Mouse (Mus musculus): Measurements from ENCODE around the gene Abcb4.
"Not testable (repeated sequence)": the region's sequence is repeated elsewhere in the genome, so short reads cannot be mapped to it uniquely, and the experiment has no call there.

Gene Abcb4

DNA sequence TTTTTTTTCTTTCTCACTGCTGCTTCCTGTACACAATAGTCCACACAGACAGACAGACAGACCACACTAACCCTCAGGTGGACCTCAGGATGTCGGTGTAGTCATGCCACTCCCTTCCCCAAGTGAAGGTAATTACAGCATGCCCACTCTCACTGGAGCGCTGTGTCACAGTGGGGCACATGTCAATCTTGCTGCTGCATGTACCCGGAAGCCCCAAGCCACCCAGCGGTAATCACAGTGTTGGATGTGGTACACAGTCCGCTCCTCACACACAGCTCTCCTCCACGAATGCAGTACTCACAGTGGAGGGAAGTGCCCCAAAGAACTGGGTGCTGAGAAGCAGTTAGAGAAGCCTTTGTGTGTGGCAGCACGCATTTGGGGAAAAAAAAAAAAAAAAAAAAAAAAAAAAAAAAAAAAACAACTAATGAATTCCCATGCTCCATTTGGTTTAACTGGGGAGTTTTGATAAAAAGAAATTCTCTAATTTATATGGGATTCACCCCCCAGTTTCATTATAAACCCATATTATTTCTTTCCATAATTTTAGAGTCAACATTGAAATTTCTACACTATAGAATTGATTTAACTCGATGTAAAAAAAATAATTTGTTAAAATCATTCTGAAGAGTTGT is 18.2 kb downstream of the Abcb4 start:
- DNase-seq = no peak

DNA sequence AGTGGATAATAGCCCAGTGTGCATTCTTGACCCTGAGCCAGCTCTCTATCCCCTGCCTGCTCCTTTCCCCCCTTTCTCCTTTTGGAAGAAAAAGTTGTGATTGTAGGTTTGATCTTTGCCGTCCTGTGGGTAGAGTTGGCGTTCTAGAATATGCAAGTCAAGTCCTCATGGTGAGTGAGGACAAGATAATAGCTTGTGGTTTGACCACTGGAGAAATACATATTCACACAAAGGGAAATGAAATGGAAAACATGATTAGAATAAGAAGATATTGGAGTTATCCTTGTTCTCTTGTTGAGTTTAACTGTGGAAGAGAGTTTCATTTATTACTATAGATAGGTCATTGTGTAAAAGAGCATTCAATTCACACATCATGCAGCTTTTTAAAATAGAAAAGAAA is 22.9 kb downstream of the Abcb4 start:
- DNase-seq = no peak

DNA sequence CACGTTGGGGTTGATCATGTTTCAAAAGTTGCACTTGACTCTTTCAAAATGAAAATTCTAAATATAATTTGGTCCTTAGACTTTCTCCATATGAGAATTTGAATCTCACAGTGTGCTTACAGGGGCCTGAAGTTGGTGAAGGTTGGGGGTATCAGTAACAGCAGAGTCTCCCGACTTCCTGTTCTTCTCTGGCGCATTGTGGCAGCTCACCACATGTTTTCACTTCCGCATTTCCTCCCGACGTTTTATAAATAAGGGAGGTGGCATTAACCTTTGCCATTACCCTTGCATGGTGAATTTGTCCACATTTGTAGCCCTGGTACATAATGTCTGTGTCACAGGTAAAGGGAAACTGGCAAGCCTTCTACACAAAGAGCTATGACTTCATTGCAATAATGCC is 23.6 kb downstream of the Abcb4 start:
- DNase-seq = no peak

DNA sequence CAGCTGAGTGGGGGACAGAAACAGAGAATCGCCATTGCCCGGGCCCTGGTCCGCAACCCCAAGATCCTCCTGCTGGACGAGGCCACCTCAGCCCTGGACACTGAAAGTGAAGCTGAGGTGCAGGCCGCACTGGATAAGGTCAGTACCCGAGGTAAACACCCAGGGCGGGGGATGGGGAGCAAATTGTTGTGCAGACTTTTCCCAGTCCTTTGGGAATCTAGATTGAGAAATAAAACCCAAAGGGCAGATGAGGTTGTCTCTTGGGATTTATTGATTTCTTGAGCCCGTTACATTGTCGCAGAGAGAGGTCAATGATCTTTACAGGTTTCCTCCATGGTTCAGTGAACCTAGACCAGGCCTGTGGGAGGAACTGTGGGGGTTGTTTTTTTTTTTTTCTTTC is 34.9 kb downstream of the Abcb4 start:
- DNase-seq = no peak

DNA sequence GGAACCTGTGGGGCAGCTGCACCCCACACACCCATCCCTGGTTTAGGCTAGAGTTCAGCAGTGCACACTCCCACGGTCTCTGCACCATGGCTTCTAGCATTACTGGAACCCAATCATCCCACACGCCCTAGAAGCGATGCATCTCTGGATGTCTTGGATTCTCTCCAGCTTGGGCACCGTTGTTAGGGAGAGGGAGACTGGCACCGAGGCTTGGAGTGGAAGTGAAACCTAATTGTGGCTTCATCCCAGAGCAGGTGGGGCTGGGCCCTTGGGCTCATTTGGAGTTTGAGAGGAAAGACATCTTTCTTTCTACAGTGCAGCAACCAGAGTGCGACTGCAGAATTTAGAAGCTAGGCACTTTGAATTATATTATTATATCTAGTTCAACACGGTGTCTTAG is 44.4 kb downstream of the Abcb4 start:
- DNase-seq = no peak

DNA sequence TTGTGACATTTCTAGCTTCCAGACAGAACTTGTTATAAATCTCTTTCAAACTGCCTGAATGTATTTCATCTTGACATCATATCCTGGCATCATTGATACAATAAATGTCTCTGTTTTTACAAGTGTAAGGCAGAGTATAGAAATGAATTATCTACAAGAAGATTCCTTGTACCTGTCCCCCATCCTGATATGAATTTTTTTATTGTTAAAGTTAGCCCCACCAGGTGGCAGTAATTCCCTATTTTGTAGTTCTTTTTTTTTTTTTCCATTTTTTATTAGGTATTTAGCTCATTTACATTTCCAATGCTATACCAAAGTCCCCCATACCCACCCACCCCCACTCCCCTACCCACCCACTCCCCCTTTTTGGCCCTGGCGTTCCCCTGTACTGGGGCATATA is 47.7 kb downstream of the Abcb4 start:
- not testable (repeated sequence) for DNase-seq

DNA sequence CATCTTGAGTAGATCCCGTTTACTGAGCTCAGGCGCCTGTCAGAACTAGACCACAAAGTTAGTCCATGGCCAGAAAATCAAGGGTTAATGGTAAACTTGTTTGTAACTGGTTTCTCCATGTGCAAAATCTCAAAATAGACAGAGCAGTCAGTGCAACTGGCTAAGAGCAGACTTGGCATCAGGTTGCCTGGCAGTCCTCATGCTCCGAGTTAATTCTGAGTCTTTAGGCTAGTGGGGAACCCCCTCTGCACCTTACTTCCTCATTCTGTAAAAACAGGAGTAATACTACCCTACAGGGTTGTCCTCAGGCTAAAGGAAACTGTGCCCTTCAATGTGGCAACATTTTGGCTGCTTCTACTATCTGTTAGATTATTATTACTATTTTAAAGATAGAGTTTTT is 50.3 kb downstream of the Abcb4 start:
- no peak for DNase-seq

DNA sequence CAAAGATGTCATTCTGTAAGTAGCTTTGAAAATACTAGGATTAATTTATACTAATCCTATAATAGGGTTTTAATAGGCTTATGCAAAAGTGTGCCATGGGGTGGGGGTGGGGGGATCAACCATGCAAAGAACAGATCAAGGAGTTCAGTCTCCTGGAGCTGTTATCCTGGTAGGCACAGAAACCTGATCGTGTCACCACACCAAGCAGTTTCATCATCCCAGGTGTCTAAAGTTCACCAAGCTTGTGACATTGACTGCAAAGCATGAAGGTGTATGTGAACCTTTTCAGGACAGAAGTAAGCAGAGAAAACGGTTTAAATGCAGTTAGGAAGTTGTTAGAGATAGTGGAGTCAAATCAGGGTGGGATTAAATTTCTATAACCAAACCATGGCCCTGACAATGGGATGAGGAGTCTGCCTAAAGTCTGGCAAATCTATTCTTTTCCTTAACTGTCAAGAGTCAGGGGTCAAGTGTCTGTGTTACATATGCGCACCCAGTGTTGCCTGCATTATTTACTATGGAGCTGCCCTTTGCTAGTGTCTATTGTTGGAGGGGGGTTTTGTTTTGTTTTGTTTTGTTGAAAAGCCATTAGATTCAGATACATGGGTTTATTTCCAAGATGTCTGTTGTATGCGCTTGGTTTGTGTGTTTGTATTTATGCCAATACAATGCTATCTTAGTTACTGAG is 54.0 kb downstream of the Abcb4 start:
- no peak for DNase-seq

DNA sequence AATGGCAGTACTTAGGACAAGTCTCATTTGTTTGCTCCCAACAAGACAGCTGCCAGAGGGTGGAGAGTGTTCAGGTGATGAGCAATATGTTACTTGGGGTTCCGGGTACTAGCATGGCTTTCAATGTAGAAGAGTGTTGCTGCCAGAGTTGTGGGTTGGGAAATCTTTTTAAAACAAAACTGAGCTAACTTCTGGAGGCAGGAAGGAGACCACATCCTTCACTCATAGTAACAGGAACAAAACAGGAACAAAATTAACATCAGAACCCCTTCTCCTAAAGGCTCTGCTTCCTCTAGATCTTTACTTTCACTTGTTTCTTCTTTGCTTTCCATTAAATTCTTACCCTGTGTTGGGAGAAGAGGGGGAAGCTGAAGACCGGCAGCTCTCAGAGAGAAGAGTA is 60.1 kb downstream of the Abcb4 start:
- no peak for DNase-seq

DNA sequence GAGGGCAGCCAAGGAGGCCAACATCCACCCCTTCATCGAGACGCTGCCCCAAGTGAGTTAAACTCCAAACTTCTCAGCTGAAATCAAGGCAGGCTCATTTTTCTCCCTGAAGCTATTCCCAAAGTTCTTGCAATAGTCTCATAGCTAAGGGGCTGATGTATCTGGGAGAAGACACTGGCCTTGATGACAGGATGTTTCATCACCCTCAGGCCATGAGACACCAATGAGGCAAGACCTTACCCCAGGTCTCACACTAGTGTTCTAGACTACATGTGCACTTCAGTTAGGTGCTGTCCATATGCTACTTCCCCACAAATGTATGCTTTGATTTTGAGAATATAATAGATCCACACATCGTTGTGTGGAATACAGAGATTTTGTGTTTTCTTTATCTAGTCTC is 62.0 kb downstream of the Abcb4 start:
- no peak for DNase-seq

DNA sequence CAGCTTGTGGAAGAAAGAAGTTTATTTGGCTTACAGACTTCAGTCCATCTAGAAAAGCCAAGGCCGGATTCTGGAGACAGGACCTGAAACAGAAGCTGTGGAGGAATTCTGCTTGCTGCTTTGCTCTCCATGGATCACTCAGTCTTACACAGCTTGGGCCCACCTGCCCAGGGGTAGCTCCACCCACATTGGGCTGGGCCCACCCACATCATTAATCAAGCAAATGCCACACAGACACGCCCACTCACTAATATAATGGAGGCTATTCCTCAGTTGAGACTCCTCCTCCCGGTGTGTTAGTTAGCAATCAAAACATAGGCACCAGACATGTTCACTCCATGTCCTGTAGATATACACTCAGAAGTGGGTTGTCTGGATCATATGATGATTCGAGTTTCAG is 67.0 kb downstream of the Abcb4 start:
- DNase-seq = no peak

DNA sequence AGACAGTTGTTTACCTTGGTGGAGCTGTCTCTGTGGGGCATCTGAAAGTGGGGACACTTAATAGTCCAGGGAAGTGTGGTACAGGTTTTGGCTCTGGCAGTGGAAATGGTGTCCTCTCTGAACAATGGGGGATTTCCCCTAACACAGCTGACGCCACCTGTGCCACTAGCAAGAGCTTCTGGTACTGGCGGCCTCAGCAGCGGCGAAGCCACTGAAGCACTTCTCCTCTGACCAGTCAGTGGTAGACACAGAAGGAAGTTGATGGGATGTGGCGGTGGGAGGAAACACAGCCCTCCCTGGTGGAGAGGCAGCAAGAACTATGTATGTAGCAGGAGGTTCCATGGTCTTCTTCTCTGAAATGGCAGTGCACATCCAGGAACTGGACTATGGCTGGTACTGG is 71.0 kb downstream of the Abcb4 start:
- no peak for DNase-seq

DNA sequence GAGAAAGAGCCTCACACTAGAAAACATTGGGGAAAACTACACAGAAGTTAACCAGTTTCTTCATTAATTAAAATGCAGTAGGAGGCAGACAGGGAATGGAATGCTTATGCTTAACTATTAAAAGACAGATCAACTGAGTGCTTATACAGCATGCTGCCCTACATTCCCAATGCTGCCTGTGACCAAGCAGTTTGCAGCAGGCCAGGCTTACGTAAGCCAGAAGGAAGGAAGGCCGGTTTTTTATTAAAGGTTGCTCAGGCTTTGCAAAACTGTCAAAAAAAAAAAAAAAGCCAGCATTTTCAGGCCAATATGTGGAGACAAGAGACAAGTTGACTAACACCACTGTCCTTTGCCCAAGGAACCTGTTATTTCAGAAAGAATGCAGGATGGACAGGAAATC is 77.2 kb downstream of the Abcb4 start:
- DNase-seq = no peak

DNA sequence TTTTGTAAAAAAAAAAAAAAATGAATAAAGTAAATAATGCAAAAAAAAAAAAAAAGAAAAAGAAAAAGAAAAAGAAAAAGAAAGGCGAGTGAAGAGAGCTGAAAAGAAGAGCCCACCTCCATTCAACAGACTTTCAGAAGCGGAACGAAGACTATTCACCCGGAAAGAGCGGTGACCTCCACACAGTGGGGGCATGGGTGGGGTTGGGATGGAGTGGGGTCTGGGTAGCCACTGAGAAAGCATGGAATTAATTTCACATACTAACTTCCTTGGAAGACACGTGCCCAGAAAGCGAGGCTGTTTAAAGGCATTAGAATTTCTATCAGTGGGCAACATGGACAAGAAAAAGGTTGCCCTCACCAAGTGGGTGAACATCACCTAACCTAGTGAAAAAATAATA is 78.8 kb downstream of the Abcb4 start:
- DNase-seq = no peak

DNA sequence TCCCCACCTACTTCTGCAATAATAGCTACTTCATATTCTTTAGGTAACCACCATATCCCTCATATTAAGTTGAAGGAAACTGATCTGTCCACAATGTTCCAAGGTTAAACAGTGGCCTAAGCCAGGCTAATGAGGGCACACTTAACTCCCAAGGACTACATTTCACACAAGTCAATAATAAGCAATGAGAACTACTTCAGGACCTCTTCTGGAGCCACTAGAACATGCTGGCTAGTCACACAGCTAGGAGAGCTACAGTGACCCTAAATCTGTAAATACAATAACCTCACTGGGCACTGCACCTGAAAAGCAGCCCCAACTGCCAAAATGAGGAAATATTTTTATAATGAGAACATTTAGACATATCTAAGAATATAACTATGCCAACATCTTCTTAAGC is 81.2 kb downstream of the Abcb4 start:
- DNase-seq = no peak

DNA sequence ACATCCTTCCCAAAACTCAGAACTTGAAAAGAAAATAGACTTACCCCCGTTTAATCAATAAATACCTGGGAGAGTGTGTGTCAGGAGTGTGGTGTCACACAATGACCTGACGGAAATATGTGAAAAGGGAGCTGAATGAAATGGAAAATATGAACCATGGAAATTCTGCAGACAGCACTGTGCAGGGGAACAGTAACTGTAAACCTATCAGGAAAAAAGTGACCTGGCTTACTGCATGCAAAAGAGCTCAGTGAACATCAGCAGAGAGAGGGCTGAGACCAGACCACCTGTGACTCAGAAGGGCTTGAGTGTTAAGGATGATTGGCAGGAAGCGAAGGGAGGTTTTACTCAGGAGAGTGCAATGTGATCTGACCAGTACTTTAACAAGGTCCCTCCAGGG is 92.0 kb downstream of the Abcb4 start:
- no peak for DNase-seq

DNA sequence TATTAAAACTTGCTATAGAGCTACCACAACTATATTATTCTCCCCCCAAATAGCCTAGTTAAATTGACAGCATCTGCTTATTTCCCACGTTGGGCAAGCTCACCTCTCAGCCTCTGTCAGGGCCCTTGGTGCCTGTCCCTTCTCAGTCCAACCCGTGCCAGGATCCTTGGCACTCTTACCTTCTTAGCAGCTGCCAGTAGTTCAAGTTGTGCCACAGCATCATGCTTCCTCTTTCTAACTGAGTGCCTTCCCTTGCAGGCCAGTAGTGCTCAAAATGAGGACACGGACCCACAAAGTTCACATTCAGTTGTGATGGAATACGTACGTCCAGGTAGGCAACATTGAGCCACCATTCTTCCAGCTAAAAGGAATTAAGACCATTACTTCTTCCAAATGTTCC is 94.4 kb downstream of the Abcb4 start:
- DNase-seq = no peak

DNA sequence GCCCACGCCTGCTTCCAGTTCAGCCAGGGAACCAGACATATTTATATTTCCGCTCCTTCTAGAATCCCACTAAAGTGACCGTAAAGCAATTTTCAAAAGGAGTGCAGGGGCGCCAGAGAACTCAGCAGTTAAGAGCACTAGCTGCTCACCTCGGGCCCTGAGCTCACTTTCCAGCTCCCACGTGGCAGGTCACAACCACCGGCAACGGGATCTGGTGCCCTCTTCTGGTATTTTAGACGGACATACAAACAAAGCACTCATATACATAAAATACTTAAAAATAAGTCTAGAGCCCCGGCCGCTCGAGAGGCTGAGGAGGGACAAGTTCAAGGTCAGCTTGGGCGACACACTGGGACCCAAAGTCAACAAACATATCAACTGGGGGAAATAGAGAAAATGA is 97.0 kb downstream of the Abcb4 start:
- DNase-seq = no peak

DNA sequence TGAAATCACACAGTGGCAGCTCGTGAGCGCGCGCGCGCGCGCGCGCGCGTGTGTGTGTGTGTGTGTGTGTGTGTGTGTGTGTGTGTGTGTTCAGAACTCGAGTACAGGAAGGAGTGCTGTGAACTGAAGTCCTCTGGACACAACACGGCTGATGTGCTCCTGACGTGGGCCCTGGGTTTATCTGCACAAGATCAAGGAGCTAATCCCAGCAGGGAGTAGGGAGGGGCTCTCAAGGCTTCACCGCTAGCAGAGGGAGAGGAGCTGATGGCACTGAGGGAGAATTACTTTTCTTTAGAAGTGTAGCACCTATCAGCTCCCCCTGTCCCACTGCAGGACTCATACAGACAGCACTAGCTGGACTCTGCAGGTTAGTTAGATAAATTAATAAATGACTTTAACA is 98.1 kb downstream of the Abcb4 start:
- no peak for DNase-seq

DNA sequence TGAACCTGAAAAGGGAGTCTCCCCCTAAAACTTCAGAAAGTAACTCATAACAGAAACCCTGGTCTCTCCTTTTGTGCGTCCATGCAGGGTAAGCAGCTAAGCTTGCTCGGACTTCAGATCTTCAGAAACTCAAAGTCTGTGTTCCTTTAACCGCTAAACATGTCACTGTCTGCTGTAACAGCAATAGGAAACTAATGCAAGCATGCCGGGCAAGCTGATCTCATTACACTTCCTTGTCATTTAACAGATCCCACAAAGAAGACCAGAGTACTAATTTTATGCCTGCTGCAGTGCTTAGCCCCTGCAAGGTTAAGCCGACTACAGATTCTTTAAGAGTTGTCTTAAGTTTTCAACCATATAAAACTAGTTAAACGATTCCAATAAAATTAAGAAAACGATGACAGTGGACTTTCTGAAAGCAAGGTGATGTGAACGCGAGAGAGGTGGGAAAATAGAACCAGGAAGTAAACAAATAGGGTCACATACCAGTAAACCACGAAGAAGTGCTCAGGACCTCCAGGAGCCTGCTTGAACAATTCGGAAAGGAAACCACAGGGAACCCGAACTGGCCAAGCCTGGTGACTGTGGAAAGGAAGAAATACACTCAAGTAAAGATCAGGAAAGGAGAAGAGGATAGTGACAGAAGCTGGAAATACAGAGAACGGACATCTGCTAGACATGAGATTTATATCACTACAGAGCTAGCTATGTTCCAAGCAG is 102.6 kb downstream of the Abcb4 start:
- no peak for DNase-seq

DNA sequence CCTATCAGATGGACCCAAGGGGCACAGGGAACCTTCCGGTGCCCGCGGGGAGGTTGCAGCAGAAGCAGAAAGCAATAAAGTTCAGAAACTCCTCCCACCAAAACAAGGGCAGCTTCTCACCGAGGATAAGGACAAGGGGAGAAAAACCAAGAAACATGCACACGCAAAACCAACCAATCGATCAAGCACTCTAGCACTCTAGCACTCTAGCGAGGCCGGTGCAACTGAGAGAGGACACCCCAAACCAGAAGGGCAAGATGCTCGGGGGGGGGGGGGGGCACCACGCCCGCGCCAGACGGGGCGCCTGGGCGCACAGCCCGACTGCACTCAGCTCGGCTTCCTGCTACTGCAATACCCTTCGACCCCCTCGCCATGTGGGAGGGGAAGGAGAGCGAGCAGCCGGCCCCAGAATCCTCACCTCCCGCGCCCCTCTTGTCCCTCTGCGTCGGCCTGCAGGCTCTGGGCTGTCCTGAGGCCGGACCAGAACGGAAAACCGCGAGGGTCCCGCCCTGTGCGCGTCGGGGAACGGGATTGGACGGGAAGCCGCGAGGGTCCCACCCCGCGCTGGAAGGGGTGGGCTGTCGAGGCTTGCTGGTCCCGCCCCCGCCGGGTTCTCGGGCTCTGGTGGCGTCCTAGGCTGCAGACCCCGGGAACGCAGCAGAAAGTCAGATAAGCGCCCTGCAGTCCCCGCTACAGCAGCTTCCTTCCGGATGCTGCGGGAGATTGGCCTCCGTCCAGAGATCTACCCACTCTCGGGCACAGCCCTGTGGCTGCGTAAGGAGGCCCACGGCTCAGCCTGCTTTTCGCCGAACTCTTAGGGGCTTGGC is 103.4 kb downstream of the Abcb4 start, which contains the start of gene Crot:
Gene Crot, minus strand, starts transcription at position 639 of the 827 bp plus-strand sequence.
- DNase-seq = peak; percentile 95 to 96

DNA sequence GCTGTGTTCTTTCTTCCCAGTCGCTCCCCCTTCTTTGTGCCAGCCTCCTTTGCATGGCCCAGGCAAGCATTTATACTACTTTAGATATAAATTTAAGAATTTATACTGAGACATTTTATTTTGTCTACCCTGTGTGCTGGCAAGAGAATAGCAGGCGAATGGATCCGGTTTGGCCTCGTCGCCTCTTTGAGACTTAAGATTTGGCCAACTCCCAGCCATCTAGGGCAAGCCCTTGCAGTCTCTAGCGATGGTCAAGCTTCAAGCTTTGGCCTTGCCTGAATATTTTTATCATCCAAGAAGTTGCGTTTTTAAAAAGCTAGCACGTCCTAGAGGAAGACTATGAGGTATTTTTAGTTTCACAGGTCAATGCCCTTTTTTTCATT is 104.0 kb downstream of the Abcb4 start:
- DNase-seq = no peak

DNA sequence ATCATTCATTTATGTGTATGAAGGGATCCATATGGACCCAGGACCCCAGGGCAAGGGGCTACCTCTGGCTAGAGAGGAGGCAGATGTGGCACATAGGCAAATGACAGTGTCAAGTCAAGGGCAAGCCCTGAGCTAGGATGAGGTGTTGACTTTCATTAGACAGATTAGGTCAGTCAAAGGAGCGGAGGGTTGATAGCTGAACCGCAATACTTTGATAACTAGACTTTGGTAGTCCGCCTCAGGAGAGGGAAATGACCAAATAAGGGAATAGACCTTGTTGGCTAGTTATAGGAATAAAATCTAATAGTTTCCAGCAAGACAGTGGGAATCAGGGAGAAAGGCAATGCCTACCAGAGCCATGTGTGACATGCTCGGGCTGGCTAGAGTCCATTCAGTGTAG is 105.6 kb downstream of the Abcb4 start:
- DNase-seq = no peak

DNA sequence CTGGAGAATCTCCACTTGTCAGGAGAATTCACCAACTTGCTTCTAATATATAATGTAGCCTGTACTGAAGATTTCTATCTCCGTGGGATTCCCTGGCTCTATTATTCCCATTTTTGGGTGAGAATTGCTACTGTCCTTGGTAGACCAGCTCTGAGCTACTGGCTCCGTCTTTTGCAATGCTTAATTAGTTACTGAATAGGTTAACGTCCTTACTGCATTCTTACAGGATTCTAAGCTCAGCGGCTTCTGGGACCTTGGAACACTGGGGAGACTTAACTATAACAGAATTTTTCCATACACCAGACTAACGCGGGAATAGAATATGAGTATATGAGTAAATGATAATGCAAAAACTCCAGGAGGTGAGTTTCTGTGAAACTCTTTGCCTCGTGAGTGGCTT is 106.5 kb downstream of the Abcb4 start:
- DNase-seq = not testable (repeated sequence)
